Mouse (Mus musculus) C2C12 (cell line): ENCODE results near the gene Gast. TPM values are rescaled to one million over a fixed set of nuclear protein-coding genes. Genes with fewer than 3 reads are reported as not detected.
A peak's percentile ranks its signal among the peaks of the same experiment; 100 is the strongest.

Experiments used
- H3K27me3 ChIP-seq: one replicate; pipeline ENCODE4 v1.6.1; 2011; ENCODE audit not compliant: control insufficient read depth, insufficient read depth, insufficient read length
- H3K36me3 ChIP-seq: one replicate; pipeline ENCODE4 v1.6.1; 2011; ENCODE audit not compliant: control insufficient read depth, insufficient read depth
- H3K4me3 ChIP-seq: one replicate; pipeline ENCODE4 v1.5.1; 2011; ENCODE audit warnings: mild to moderate bottlenecking, control low read depth; ENCODE audit not compliant: poor library complexity, insufficient read depth, severe bottlenecking
- H3K79me2 ChIP-seq: one replicate; pipeline ENCODE4 v1.6.1; 2011; ENCODE audit not compliant: control insufficient read depth, insufficient read depth
- H3K79me3 ChIP-seq: one replicate; pipeline ENCODE4 v1.6.1; 2011; ENCODE audit warnings: low read depth, control low read depth
- H3ac ChIP-seq: one replicate; pipeline ENCODE3; 2011; ENCODE audit warnings: low read depth; ENCODE audit not compliant: control insufficient read depth, insufficient read length
- CEBPB ChIP-seq: IDR thresholded peaks from one replicate; pipeline ENCODE4 v1.6.1; 2011; ENCODE audit warnings: low read depth, mild to moderate bottlenecking, control low read depth, moderate library complexity
- CTCF ChIP-seq: IDR thresholded peaks from one replicate; pipeline ENCODE4 v1.5.1; 2011; ENCODE audit not compliant: control insufficient read depth, insufficient read depth, insufficient read length
- FOSL1 ChIP-seq: IDR thresholded peaks from one replicate; pipeline ENCODE4 v1.8.0; 2011; ENCODE audit warnings: mild to moderate bottlenecking, low read length; ENCODE audit not compliant: poor library complexity, insufficient read depth, severe bottlenecking
- MAX ChIP-seq: IDR thresholded peaks from one replicate; pipeline ENCODE4 v1.6.1; 2011; ENCODE audit warnings: mild to moderate bottlenecking, control low read depth
- MYOD1 ChIP-seq: IDR thresholded peaks from one replicate; pipeline ENCODE4 v1.6.1; 2011; ENCODE audit warnings: low read depth; ENCODE audit not compliant: control insufficient read depth, insufficient read length
- MYOG ChIP-seq: IDR thresholded peaks from one replicate; pipeline ENCODE4 v1.6.1; 2011; ENCODE audit not compliant: control insufficient read depth, insufficient read length; ENCODE audit errors: extremely low read depth
- USF1 ChIP-seq: IDR thresholded peaks from one replicate; pipeline ENCODE4 v1.6.1; 2011; ENCODE audit warnings: low read depth, mild to moderate bottlenecking, control low read depth, moderate library complexity
- polyA plus RNA-seq: library from polyadenylated mRNA; unstranded; fragments of >200 nt; fragmentation: generic; extraction: Trizol; gene quantifications from one replicate; pipeline ENCODE4 v1.2.1, GENCODE M21; 2012; ENCODE audit warnings: missing spikeins

Gast gene
- polyA plus RNA-seq, 1 experiment, result not detected

DNA sequence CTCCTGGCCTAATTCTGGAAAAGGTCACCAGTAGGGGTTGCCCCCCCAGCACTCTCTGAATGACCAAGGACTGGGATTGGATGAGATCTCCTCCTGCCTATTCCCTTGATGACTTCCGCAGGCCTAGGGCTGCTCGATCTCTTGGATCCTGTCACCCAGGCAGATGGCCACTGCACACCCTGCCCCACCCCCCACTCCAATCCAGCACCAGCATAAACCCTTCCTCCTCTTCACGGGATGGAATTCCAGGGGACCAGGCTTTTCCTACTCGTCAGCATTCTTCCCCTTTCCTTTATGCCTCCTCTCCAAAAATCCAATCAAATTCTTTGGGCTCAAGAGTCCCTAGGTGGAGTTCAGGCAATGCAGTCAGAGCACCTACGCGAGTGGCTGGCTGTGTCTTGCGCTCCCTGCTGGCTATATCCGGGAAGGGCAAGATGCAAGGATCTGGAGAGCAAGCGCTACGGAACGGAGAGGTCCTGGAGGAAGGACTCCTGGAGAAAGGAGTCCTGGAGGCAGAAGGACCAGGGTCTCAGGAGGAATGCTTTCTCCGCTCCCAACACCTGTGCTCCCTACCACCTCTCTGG is 28.9 kb downstream of the Gast start:
- Histone ChIP-seq H3K79me2 (no peaks in the 10 kb centered on the region), H3ac (no peak overlapping the region), H3K4me3 (no peak overlapping the region), H3K36me3 (no peaks in the 10 kb centered on the region), H3K79me3 (no peaks in the 10 kb centered on the region), H3K27me3 (peaks cover 3% of the 10 kb centered on the region)
- peak; percentile 49 for TF ChIP-seq CTCF
- TF ChIP-seq MYOD1, result no peak

- Histone ChIP-seq H3K79me2 (no peaks in the 10 kb centered on the region), H3ac (no peak overlapping the region), H3K36me3 (peaks cover 40% of the 10 kb centered on the region), H3K4me3 (no peak overlapping the region), H3K27me3 (no peaks in the 10 kb centered on the region), H3K79me3 (no peaks in the 10 kb centered on the region)
- TF ChIP-seq CEBPB (no peak), MAX (no peak), MYOD1 (no peak), CTCF (no peak), FOSL1 (no peak), MYOG (no peak), USF1 (no peak)
Observed at GRCm38 (mm10) chr11:100369145-100369544, 34.9 kb downstream of the Gast start.

DNA sequence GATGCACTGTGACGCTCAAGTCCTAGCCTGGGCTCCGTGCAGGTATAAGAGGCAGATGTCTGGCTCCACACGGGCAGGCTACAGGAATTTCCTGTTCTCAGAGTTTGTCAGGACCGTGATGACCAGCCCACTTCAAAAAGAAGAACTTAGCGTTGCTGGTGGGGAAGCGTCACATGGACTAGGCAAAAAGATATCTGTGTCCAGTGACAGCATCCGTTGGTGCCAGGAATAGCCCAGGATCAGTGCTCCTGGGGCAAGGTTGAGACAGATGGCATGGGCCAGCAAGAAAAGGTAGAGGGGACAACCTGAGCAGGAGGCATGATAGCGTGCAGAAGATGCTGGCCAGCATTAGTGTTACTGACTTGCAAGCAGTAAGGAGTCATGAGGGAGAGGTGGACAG is 35.6 kb downstream of the Gast start:
- Histone ChIP-seq H3ac (no peak overlapping the region), H3K4me3 (no peak overlapping the region), H3K36me3 (peaks cover 45% of the 10 kb centered on the region), H3K79me2 (no peaks in the 10 kb centered on the region), H3K27me3 (no peaks in the 10 kb centered on the region), H3K79me3 (no peaks in the 10 kb centered on the region)
- TF ChIP-seq MAX, result no peak
- no peak for TF ChIP-seq FOSL1
- TF ChIP-seq CTCF, result no peak
- no peak for TF ChIP-seq USF1
- TF ChIP-seq MYOG, result no peak
- TF ChIP-seq CEBPB, result no peak
- TF ChIP-seq MYOD1, result no peak

GRCm38 (mm10) chr11:100371981-100372558 is 37.9 kb downstream of the Gast start:
- H3K36me3 ChIP-seq, result peaks cover 65% of the 10 kb centered on the region
- H3ac ChIP-seq, result no peak overlapping the region
- H3K79me2 ChIP-seq, result no peaks in the 10 kb centered on the region
- no peak overlapping the region for H3K4me3 ChIP-seq
- no peak for TF ChIP-seq MYOD1
- TF ChIP-seq CTCF, result no peak
- TF ChIP-seq MAX, result no peak
- TF ChIP-seq CEBPB, result no peak
- TF ChIP-seq MYOG, result no peak
- no peak for TF ChIP-seq FOSL1
- no peak for TF ChIP-seq USF1
- H3K79me3 ChIP-seq, result no peaks in the 10 kb centered on the region
- no peaks in the 10 kb centered on the region for H3K27me3 ChIP-seq

GRCm38 (mm10) chr11:100375127-100375526 is 40.9 kb downstream of the Gast start:
- no peaks in the 10 kb centered on the region for H3K79me3 ChIP-seq
- no peaks in the 10 kb centered on the region for H3K79me2 ChIP-seq
- peaks cover 86% of the 10 kb centered on the region for H3K36me3 ChIP-seq
- no peak overlapping the region for H3ac ChIP-seq
- no peaks in the 10 kb centered on the region for H3K27me3 ChIP-seq
- H3K4me3 ChIP-seq, result no peak overlapping the region
- TF ChIP-seq CEBPB (no peak), MYOD1 (no peak), MYOG (no peak), MAX (no peak), FOSL1 (no peak), USF1 (no peak), CTCF (no peak)

DNA sequence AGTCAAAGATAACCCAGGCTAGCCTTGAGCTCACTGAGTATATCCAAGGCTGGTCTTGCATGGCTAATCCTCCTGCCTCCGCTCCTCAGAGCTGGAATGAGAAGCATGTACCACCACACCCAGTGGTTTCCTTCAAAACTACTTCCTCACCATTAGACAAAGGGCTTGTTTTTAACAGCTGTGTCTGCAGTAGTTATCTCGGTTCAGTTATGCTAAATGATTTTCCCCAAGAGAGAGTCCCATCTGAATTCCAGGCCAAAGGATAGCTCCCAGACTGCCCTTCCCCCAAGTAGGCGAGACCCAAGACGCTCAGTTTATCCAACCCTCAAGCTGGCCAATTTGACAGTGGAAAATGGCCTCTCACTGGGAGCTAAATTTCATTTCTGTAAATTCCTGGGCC is 41.8 kb downstream of the Gast start:
- no peaks in the 10 kb centered on the region for H3K79me3 ChIP-seq
- no peaks in the 10 kb centered on the region for H3K79me2 ChIP-seq
- TF ChIP-seq MYOD1 (peak; percentile 9), FOSL1 (no peak)
- no peak overlapping the region for H3K4me3 ChIP-seq
- H3K27me3 ChIP-seq, result no peaks in the 10 kb centered on the region
- peaks cover 88% of the 10 kb centered on the region for H3K36me3 ChIP-seq
- no peak overlapping the region for H3ac ChIP-seq
